Mouse (Mus musculus) brain, embryonic 14.5 days (tissue): ENCODE measurements around the gene Cenpp. TPM values are rescaled to one million over a fixed set of nuclear protein-coding genes. Genes with fewer than 3 reads are reported as not detected.

ENCODE experiments used
- DNase-seq: peaks from one replicate; pipeline ENCODE4 v3.0.0-alpha.2; 2011; ENCODE audit warnings: low read depth
- CTCF ChIP-seq: fragments of 200-500 bp; IDR thresholded peaks from 2 replicates; pipeline ENCODE4 v1.5.1; 2012; ENCODE audit warnings: inconsistent platforms, mild to moderate bottlenecking, moderate library complexity, borderline replicate concordance; ENCODE audit not compliant: insufficient read depth, insufficient read length; ENCODE audit errors: extremely low read depth
- POLR2A ChIP-seq: fragments of 200-500 bp; IDR thresholded peaks from 2 replicates; pipeline ENCODE4 v1.6.1; 2012; ENCODE audit warnings: mild to moderate bottlenecking, inconsistent platforms, borderline replicate concordance; ENCODE audit not compliant: poor library complexity, insufficient read depth, insufficient read length, severe bottlenecking; ENCODE audit errors: extremely low read depth
- polyA plus RNA-seq: library from polyadenylated mRNA; depleted of rRNA; stranded (reverse); fragments of >200 nt; gene quantifications from 2 replicates; pipeline ENCODE4 v1.2.3, GENCODE M21; 2012

The Cenpp gene
- polyA plus RNA-seq, 1 experiment = 3.0 TPM

GRCm38 (mm10) chr13:49643669-49644362, 8.8 kb downstream of the Cenpp start:
- no peak for DNase-seq
- TF ChIP-seq POLR2A (no peak), CTCF (no peak)

DNA sequence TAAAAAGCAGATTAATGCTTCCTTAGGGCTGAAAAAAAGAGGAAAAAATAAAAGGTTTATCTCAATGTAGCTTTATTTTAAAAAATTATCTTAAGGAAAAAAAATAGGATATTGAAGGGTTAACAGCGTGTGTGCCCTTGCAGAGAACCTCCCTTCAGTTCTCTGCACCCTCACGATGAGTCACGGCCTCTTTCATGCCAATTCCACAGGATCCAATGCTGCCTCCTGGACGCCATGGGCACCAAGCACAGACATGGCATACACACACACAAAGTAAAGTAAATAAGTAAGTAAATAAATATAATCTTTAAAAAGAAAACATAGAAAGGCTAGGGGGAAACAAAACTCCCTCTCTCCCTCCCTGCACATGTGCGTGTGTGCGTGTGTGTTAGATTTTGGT, 9.9 kb downstream of the Cenpp start:
- no peak for DNase-seq
- TF ChIP-seq CTCF (no peak), POLR2A (no peak)

- TF ChIP-seq POLR2A = no peak
- TF ChIP-seq CTCF = no peak
- DNase-seq = no peak
Measured at GRCm38 (mm10) chr13:49639965-49640364, 12.6 kb downstream of the Cenpp start.

DNA sequence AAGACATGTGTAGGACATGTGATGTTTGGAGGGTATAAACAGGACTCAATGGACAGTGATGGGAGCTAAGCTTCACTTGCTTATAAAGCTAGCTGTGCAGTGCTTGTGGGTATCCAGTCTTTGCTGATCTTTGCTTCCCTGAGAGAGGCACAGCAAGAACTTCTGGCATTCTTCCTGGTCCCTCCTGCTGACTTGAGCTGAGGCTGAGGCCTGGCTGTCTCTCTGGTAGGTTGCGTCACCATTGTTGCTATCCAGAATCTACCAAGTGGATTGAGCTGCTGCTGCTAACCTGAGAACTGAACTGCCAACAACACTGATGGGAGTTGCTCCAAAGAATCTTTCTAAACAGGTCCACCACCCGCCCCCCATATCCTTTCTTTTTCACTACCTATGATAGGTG, 23.5 kb downstream of the Cenpp start:
- no peak for TF ChIP-seq CTCF
- no peak for TF ChIP-seq POLR2A
- DNase-seq = no peak

DNA sequence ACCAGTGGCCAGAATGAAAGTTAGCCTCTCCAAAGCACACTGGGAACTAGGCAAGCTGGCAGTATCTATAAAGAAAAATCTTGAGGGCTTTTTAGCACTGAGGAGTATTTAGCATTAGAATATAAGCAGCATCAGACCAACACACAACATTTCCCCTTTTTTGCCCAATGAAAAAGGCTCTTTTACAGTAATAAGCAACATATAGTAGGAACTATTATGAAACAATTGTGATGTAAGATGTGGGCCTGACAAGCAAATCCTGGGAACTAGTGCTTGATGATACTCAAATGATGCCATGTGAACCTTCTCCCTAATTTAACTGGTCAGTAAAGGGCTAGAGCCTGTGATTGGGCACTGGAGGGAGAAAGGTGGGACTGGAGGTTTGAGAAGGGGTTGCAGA, 24.4 kb downstream of the Cenpp start:
- no peak for TF ChIP-seq CTCF
- TF ChIP-seq POLR2A = no peak
- DNase-seq = no peak

DNA sequence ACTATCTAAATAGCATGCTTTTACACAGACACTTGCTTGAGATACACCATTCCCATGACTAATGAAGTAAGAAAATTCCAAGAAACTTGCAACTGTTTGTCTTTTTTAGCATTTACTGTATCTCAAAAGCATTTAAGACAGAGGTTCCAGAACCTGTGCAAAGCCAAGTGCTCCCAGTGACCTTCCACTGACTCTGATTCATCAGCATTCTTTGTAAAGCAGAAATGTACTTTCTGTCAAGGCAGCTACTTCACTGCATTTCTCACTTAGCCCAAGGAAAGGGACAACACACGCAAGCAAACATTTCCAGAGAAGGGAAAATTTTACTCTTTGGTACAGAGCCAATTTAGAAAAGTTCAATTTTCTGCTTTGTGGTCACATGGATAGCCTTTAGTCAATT, 29.4 kb downstream of the Cenpp start:
- DNase-seq = no peak
- no peak for TF ChIP-seq POLR2A
- no peak for TF ChIP-seq CTCF

- DNase-seq = no peak
- TF ChIP-seq POLR2A = no peak
- TF ChIP-seq CTCF = no peak
Measured at GRCm38 (mm10) chr13:49618365-49618764, 34.2 kb downstream of the Cenpp start.

- no peak for DNase-seq
- no peak for TF ChIP-seq CTCF
- no peak for TF ChIP-seq POLR2A
Measured at GRCm38 (mm10) chr13:49617021-49617420, 35.6 kb downstream of the Cenpp start.

- TF ChIP-seq CTCF = no peak
- no peak for TF ChIP-seq POLR2A
- no peak for DNase-seq
Measured at GRCm38 (mm10) chr13:49608589-49609322, 43.8 kb downstream of the Cenpp start.

GRCm38 (mm10) chr13:49607714-49608113, 44.9 kb downstream of the Cenpp start, which contains the start of gene Ogn:
Ogn (plus strand) TSS chr13:49608046.
- peak; percentile 65 for DNase-seq

DNA sequence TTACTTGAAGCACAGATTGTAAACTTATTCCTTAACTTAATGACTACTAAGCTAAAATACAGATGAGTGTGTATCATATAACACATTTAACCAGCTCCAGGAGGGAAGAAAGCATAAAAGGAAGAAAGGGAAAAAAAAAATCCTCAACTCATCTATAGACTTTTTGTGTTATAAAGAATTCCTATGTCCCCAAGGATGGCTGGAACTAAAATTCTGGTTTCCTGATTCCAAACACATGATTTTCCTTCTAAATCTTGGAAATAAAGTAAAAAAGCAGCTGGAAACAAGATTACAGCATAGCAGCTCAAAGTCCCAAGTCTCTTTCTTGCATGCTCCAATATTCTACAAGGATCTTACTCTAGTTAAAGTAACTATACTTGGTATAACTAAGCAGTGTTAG, 49.0 kb downstream of the Cenpp start:
- TF ChIP-seq CTCF = no peak
- TF ChIP-seq POLR2A = no peak

More at GRCm38 (mm10) chr13:49607714-49608113, 44.9 kb downstream of the Cenpp start, which contains the start of gene Ogn:
- TF ChIP-seq POLR2A (no peak), CTCF (no peak)

DNA sequence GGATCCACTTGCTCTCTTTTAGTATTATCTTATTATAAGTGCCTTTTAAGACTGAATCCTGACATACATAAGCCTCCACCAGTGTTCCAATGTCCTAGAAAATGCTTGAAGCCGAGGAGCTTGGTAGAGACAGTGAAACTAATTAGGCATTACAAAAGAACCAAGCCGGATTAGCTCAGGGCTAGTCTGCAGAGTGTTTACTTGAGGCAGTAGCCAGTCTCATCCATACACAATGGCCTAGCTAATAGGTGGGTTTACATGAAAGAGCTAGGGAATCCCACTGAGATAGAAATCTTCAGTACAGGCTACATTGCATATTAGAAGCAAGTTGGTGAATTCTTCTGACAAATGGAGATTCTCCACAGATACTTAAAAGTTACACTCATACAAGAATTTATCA, 50.0 kb downstream of the Cenpp start:
- peak; percentile 2 for DNase-seq

More for the DNA sequence above, 49.0 kb downstream of the Cenpp start:
- DNase-seq = no peak

- DNase-seq = no peak
Measured at GRCm38 (mm10) chr13:49586062-49586461, 66.5 kb downstream of the Cenpp start.

More at GRCm38 (mm10) chr13:49586062-49586461, 66.5 kb downstream of the Cenpp start:
- TF ChIP-seq POLR2A = no peak
